Mouse (Mus musculus) right cerebral cortex, adult 18-20 months (tissue): ENCODE measurements around the gene Zeb2.
"Not testable (repeated sequence)": the region's sequence is repeated elsewhere in the genome, so short reads cannot be mapped to it uniquely, and the experiment has no call there.

Experiments used
- DNase-seq: peaks from one replicate; pipeline ENCODE4 v3.0.0; 2022; ENCODE audit warnings: mixed read lengths

The Zeb2 gene

GRCm38 (mm10) chr2:45112021-45112747 is 5.0 kb downstream of the Zeb2 start:
- no peak for DNase-seq

- DNase-seq = not testable (repeated sequence)
Observed at GRCm38 (mm10) chr2:45111571-45111970, 5.6 kb downstream of the Zeb2 start.

- no peak for DNase-seq
Observed at GRCm38 (mm10) chr2:45110757-45111411, 6.3 kb downstream of the Zeb2 start.

- DNase-seq = no peak
Observed at GRCm38 (mm10) chr2:45109951-45110756, 7.0 kb downstream of the Zeb2 start.

GRCm38 (mm10) chr2:45109161-45109950 is 7.8 kb downstream of the Zeb2 start:
- no peak for DNase-seq

GRCm38 (mm10) chr2:45108521-45109091 is 8.6 kb downstream of the Zeb2 start:
- no peak for DNase-seq

GRCm38 (mm10) chr2:45107555-45107954 is 9.6 kb downstream of the Zeb2 start:
- DNase-seq = no peak

GRCm38 (mm10) chr2:45105922-45106851 is 11.0 kb downstream of the Zeb2 start:
- DNase-seq = no peak

- DNase-seq = no peak
Observed at GRCm38 (mm10) chr2:45105281-45105721, 11.9 kb downstream of the Zeb2 start.

GRCm38 (mm10) chr2:45104511-45105055 is 12.6 kb downstream of the Zeb2 start:
- no peak for DNase-seq

- DNase-seq = no peak
Observed at GRCm38 (mm10) chr2:45104066-45104465, 13.1 kb downstream of the Zeb2 start.

- no peak for DNase-seq
Observed at GRCm38 (mm10) chr2:45103021-45103983, 13.9 kb downstream of the Zeb2 start.

- DNase-seq = no peak
Observed at GRCm38 (mm10) chr2:45102191-45102638, 15.0 kb downstream of the Zeb2 start.

- no peak for DNase-seq
Observed at GRCm38 (mm10) chr2:45101586-45101985, 15.6 kb downstream of the Zeb2 start.

- no peak for DNase-seq
Observed at GRCm38 (mm10) chr2:45101040-45101439, 16.2 kb downstream of the Zeb2 start.

- DNase-seq = no peak
Observed at GRCm38 (mm10) chr2:45100628-45101027, 16.6 kb downstream of the Zeb2 start.

GRCm38 (mm10) chr2:45100017-45100416 is 17.2 kb downstream of the Zeb2 start:
- no peak for DNase-seq

- no peak for DNase-seq
Observed at GRCm38 (mm10) chr2:45099081-45099480, 18.1 kb downstream of the Zeb2 start.

GRCm38 (mm10) chr2:45097969-45098368 is 19.2 kb downstream of the Zeb2 start:
- DNase-seq = no peak
